Mouse (Mus musculus) liver, embryonic 16.5 days (tissue): ENCODE results near the gene Tmem274. TPM values are rescaled to one million over a fixed set of nuclear protein-coding genes. Genes with fewer than 3 reads are reported as not detected.
"Not testable (repeated sequence)": the region's sequence is repeated elsewhere in the genome, so short reads cannot be mapped to it uniquely, and the experiment has no call there.

Experiments used
- ATAC-seq: fragments of 200-750 bp; cut with Nextera tagmentation; 2 replicates; pipeline ENCODE4 v1.8.0; 2017; ENCODE audit warnings: low read depth, mild to moderate bottlenecking, moderate number of reproducible peaks, moderate library complexity
- H3K27ac ChIP-seq: fragments of 300-500 bp; sonication (generic); 2 replicates; pipeline ENCODE4 v1.5.1; 2014; ENCODE audit warnings: mild to moderate bottlenecking, low read length
- H3K27me3 ChIP-seq: fragments of 300-500 bp; sonication (generic); 2 replicates; pipeline ENCODE4 v1.6.1; 2014; ENCODE audit warnings: low read depth, low read length, mixed read lengths; ENCODE audit not compliant: control insufficient read depth, insufficient read depth
- H3K36me3 ChIP-seq: fragments of 300-500 bp; sonication (generic); 2 replicates; pipeline ENCODE4 v1.6.1; 2014; ENCODE audit warnings: mild to moderate bottlenecking; ENCODE audit not compliant: control insufficient read depth, insufficient read depth
- H3K4me1 ChIP-seq: fragments of 300-500 bp; sonication (generic); 2 replicates; pipeline ENCODE4 v1.6.1; 2014; ENCODE audit warnings: low read depth, low read length, mixed read lengths; ENCODE audit not compliant: control insufficient read depth
- H3K4me2 ChIP-seq: fragments of 300-500 bp; sonication (generic); 2 replicates; pipeline ENCODE4 v1.6.1; 2014; ENCODE audit warnings: low read depth, low read length, mixed read lengths
- H3K4me3 ChIP-seq: fragments of 300-500 bp; sonication (generic); 2 replicates; pipeline ENCODE4 v1.5.1; 2014; ENCODE audit warnings: low read depth, mild to moderate bottlenecking, low read length
- H3K9ac ChIP-seq: fragments of 300-500 bp; sonication (generic); 2 replicates; pipeline ENCODE4 v1.6.1; 2014; ENCODE audit warnings: low read depth, low read length
- H3K9me3 ChIP-seq: fragments of 300-500 bp; sonication (generic); replicated peaks from 2 replicates; pipeline ENCODE4 v1.6.1; 2016; ENCODE audit warnings: low read length; ENCODE audit not compliant: control insufficient read depth
- WGBS: fragments of 180-500 bp; shearing (Covaris S2); extraction: QIAGEN DNeasy Blood & Tissue Kit; methylation state at CpG from one replicate; pipeline ENCODE4 v1.1.7; 2014; ENCODE audit not compliant: insufficient replicate concordance; 5-methylcytosine and 5-hydroxymethylcytosine counted together
- polyA plus RNA-seq: library from polyadenylated mRNA; unstranded; fragments of >200 nt; fragmentation: Nextera tagmentation; extraction: Ambion mirVana; gene quantifications from 2 replicates; pipeline ENCODE4 v1.2.1, GENCODE M21; 2015

Gene Tmem274
- 0.14 TPM in 1 of 2 replicates, not detected in the other for polyA plus RNA-seq

DNA sequence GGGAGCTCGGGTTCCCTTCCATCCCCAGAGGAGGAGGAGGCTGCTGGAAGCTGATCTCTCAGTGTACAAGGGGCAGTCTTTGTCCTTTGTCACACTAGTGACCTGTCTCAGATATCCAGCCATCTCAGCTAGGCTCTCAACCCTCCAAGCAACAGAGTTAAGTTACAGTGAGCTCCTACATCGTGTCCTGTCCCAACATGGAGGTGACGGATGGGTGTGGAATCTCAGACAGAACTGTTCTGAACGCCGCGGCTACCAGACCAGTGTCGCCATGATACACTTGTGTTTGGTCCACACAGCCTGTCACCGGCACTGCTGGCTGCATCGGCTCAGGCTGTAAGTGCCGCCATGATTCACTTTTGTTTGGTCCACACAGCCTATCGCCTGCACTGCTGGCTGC, at the start of gene Tmem274:
Gene Tmem274 (plus strand): TSS at position 301 of the 400 bp plus-strand sequence.
- 80% methylated on average over 11 of the region's 11 CpGs for WGBS
- Histone ChIP-seq H3K9ac (no peak within 1 kb of the TSS), H3K36me3 (0 out of 2 replicates have a peak, but pooled peaks cover 3% of the 10 kb centered on the region), H3K4me1 (no peaks in the 10 kb centered on the region), H3K9me3 (no peaks in the 10 kb centered on the region), H3K4me3 (no peak within 1 kb of the TSS), H3K27me3 (no peaks in the 10 kb centered on the region), H3K27ac (no peak within 1 kb of the TSS), H3K4me2 (no peak within 1 kb of the TSS)
- no peak for ATAC-seq

- Histone ChIP-seq H3K4me2 (no peak overlapping the region), H3K9me3 (no peaks in the 10 kb centered on the region), H3K4me1 (peaks cover 7% of the 10 kb centered on the region), H3K4me3 (no peak overlapping the region), H3K27me3 (no peaks in the 10 kb centered on the region), H3K9ac (no peak overlapping the region), H3K27ac (no peak overlapping the region), H3K36me3 (no peaks in the 10 kb centered on the region)
- no peak for ATAC-seq
- WGBS: 55% methylated on average over 5 of the region's 5 CpGs
These were observed 47.6 kb upstream of the Tmem274 start for GRCm38 (mm10) chr4:149429592-149429991.

GRCm38 (mm10) chr4:149431887-149432286, 45.3 kb upstream of the Tmem274 start:
- H3K9ac ChIP-seq, H3K36me3 ChIP-seq, ATAC-seq, H3K9me3 ChIP-seq, H3K4me1 ChIP-seq, H3K4me2 ChIP-seq, H3K27me3 ChIP-seq, H3K27ac ChIP-seq, H3K4me3 ChIP-seq: not testable (repeated sequence)
- 58% methylated on average over 1 of the region's 1 CpGs for WGBS

DNA sequence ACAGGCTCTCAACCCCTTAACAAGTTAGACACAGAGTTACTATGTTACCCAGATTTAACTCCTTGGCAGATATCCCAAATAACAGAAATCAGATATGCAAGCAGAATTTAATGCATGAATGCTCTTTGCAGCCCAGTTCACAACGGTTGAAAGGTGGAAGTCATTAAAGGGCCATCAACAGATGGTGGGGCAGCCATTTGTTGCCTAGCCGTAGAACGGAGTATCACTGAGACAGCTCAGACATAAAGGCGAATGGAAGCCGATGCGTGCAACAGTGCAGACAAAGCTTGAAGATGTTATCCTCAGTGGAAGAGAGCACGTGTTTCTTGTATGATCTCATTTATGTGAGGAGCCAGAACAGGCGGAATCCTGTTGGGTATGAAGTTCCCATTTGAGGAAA, 36.6 kb upstream of the Tmem274 start:
- no peak overlapping the region for H3K4me2 ChIP-seq
- H3K9me3 ChIP-seq: no peaks in the 10 kb centered on the region
- no peak for ATAC-seq
- H3K27me3 ChIP-seq: no peaks in the 10 kb centered on the region
- no peak overlapping the region for H3K27ac ChIP-seq
- no peaks in the 10 kb centered on the region for H3K36me3 ChIP-seq
- no peak overlapping the region for H3K9ac ChIP-seq
- no peak overlapping the region for H3K4me3 ChIP-seq
- WGBS: 61% methylated on average over 8 of the region's 8 CpGs
- peaks cover 11% of the 10 kb centered on the region for H3K4me1 ChIP-seq

- no peaks in the 10 kb centered on the region for H3K36me3 ChIP-seq
These were observed 34.7 kb upstream of the Tmem274 start for GRCm38 (mm10) chr4:149442436-149442835.

GRCm38 (mm10) chr4:149444465-149444864, 32.7 kb upstream of the Tmem274 start:
- peak overlapping the region; percentile 70; the same call in 1 of the 2 replicates for H3K4me2 ChIP-seq
- no peaks in the 10 kb centered on the region for H3K9me3 ChIP-seq
- no peak overlapping the region for H3K4me3 ChIP-seq
- no peaks in the 10 kb centered on the region for H3K27me3 ChIP-seq
- H3K27ac ChIP-seq: no peak overlapping the region
- 37% methylated on average over 1 of the region's 1 CpGs for WGBS
- no peaks in the 10 kb centered on the region for H3K36me3 ChIP-seq
- peaks cover 19% of the 10 kb centered on the region for H3K4me1 ChIP-seq
- no peak overlapping the region for H3K9ac ChIP-seq
- ATAC-seq: no peak

More at GRCm38 (mm10) chr4:149442436-149442835, 34.7 kb upstream of the Tmem274 start:
- no peak for ATAC-seq
- Histone ChIP-seq H3K27me3 (no peaks in the 10 kb centered on the region), H3K9me3 (no peaks in the 10 kb centered on the region), H3K4me3 (no peak overlapping the region), H3K4me1 (peaks cover 19% of the 10 kb centered on the region), H3K9ac (no peak overlapping the region), H3K4me2 (no peak overlapping the region), H3K27ac (no peak overlapping the region)
- WGBS: 42% methylated on average over 3 of the region's 3 CpGs

GRCm38 (mm10) chr4:149444964-149445701, 32.0 kb upstream of the Tmem274 start:
- Histone ChIP-seq H3K27me3 (no peaks in the 10 kb centered on the region), H3K4me2 (peak overlapping the region; percentile 70), H3K9ac (peak overlapping the region; percentile 64), H3K9me3 (no peaks in the 10 kb centered on the region), H3K4me3 (peak overlapping the region; percentile 47), H3K27ac (peak overlapping the region; percentile 60), H3K4me1 (peaks cover 19% of the 10 kb centered on the region), H3K36me3 (no peaks in the 10 kb centered on the region)
- under 1% methylated on average over 36 of the region's 36 CpGs for WGBS
- ATAC-seq: peak; percentile 96

- Histone ChIP-seq H3K4me2 (peak overlapping the region; percentile 70), H3K9me3 (no peaks in the 10 kb centered on the region), H3K9ac (peak overlapping the region; percentile 64), H3K4me1 (peaks cover 19% of the 10 kb centered on the region), H3K4me3 (peak overlapping the region; percentile 47), H3K27ac (peak overlapping the region; percentile 60; the same call in 1 of the 2 replicates), H3K27me3 (no peaks in the 10 kb centered on the region), H3K36me3 (no peaks in the 10 kb centered on the region)
- ATAC-seq: peak; percentile 27; the same call in 1 of the 2 replicates
- 11% methylated on average over 11 of the region's 11 CpGs for WGBS
These were observed 31.3 kb upstream of the Tmem274 start for GRCm38 (mm10) chr4:149445868-149446267.

DNA sequence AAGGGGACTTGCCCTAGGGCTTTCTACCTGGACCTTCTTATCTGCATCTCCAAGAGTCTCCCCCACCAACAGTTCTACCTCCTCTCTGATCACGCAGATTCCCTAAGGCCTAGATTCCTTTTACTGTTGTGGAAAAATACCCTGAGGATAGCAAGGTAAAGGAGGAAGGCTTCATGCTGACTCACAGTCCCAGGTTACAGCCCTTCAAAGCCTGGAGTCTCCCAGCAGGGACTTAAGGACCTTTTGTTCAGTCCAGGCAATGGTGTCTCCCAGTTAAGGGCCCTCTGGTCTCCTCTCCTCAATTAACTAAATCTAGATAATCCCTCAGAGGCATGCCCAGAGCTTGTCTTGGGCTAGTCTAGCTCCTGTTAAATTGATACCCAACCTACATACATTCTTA, 30.9 kb upstream of the Tmem274 start:
- Histone ChIP-seq H3K9ac (no peak overlapping the region), H3K27ac (peak overlapping the region; percentile 60; the same call in 1 of the 2 replicates)
- no peak for ATAC-seq

More for the DNA sequence above, 30.9 kb upstream of the Tmem274 start:
- peaks cover 19% of the 10 kb centered on the region for H3K4me1 ChIP-seq
- H3K27me3 ChIP-seq: no peaks in the 10 kb centered on the region
- H3K4me2 ChIP-seq: peak overlapping the region; percentile 70
- H3K36me3 ChIP-seq: no peaks in the 10 kb centered on the region
- H3K4me3 ChIP-seq: peak overlapping the region; percentile 47
- 48% methylated on average over 1 of the region's 1 CpGs for WGBS
- no peaks in the 10 kb centered on the region for H3K9me3 ChIP-seq
